Mouse (Mus musculus): ENCODE results near the gene Sgms2. TPM values are rescaled to one million over a fixed set of nuclear protein-coding genes. Genes with fewer than 3 reads are reported as not detected.
A peak's percentile ranks its signal among the peaks of the same experiment; 100 is the strongest.

The Sgms2 gene
- total RNA-seq, 2 experiments from 2014 or later = 4.3 to 6.0 TPM

DNA sequence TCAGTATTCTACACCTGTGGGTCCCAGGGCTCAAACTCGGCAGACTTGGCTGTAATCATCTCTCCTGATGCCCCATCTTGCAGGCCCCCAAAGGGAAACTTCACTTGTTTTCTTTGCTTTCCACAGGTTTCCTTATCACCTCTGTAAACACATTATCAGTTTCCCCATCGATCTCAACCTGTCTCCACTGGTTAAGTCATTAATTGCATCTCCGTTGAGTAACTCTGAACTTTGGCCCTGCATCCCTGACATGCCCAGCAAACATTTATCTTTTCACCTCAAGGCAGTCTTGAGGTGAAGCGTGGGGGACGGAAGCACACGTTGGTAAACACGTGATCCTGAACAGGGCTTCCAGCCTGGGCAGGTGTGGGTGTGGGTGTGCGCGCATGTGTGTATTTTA is 178.9 kb downstream of the Sgms2 start:
- no peak for DNase-seq (ENCODE audit: low spot score in 2 of 2)

GRCm38 (mm10) chr3:131310572-131310971 is 180.6 kb downstream of the Sgms2 start:
- DNase-seq (ENCODE audit: low spot score in 2 of 2) = no peak

GRCm38 (mm10) chr3:131307811-131308210 is 183.4 kb downstream of the Sgms2 start:
- no peak for DNase-seq (ENCODE audit: low spot score in 2 of 2)

DNA sequence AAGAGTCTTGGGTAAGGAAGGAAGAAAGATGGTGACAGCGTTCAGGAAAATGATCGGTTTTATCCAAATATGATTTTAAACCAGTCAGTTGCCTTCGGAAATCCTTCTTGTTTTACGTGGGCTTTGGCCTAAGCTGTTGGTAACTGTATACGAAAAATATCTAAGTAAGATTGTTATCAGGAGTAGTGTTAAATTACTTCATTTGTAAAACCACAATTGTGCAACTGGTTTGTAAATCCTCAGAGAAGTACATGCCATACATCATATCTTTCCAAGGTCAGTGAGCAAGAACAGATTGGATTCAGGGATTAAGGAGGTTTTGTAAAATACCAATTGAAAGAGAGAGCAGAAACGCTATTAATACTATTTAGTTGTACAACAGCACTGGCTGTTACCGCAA is 185.0 kb downstream of the Sgms2 start:
- DNase-seq (ENCODE audit: low spot score in 2 of 2) = no peak

- no peak for DNase-seq (ENCODE audit: low spot score in 2 of 2)
Measured at GRCm38 (mm10) chr3:131303320-131303714, 187.9 kb downstream of the Sgms2 start.

DNA sequence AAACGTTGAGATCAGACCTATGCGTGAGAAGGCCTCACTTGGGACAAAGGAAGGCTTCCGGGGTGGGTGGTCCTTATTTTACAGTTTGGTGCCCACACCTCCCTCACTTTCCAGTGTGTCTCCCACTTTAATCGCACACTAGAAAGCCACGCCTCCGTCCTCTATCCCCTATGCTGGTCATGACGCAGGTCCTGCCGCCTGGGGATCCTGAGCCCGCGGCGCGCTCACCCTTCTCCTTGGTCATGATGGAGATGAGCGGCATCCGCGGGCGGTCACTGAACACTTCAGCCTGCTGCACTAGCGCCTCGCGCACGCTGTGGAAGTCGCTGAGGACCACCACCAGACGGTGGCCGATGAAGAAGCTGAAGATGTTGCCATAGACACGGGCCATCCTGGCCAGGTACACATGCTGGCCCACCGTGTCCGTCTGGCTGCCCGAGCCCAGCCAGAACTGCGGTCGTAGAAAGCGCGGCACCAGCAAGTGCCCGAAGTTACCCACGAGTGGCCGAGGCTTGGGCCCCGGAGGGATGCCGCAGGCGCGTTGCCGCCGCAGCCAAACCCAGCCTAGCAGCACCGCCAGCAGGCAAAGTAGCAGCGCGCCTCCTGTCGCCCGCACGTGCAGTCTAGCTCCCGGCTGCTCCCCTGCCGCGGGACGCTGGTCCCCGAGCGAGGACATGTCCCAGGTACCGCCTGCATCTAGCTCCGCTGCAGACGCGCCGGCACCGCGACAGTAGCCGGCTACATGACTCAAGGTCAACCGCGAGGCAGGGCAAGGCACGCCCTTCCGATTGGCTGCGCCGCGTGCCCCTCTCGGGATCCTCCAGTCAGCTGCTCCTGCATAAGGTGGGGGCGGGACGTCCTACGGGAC is 188.5 kb downstream of the Sgms2 start, which contains the start of gene Cyp2u1:
Cyp2u1 (minus strand) TSS at position 776 of the 868 bp plus-strand sequence.
- peak; percentile 88 to 92 for DNase-seq (ENCODE audit: low spot score in 2 of 2)

DNA sequence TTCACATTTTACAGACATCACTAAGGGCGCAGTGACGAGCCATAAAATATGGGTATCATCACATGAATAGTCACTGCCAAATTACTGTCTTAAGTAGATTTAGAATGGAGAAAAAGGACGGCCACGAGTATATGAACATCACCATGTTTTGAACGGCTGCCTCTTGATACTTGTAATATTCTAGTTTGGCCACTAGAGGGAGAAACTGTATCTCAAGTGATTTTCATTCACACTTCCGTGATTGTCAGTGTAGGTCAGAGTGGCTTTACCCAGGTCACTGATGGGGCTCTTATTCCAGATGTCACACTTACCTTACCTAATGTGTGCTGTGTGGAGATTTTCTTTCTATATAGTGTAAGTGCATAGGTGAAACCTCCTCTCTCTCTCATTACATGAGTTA is 191.3 kb downstream of the Sgms2 start:
- peak in 1 of 2 experiments; percentile 42 for DNase-seq (ENCODE audit: low spot score in 2 of 2)

DNA sequence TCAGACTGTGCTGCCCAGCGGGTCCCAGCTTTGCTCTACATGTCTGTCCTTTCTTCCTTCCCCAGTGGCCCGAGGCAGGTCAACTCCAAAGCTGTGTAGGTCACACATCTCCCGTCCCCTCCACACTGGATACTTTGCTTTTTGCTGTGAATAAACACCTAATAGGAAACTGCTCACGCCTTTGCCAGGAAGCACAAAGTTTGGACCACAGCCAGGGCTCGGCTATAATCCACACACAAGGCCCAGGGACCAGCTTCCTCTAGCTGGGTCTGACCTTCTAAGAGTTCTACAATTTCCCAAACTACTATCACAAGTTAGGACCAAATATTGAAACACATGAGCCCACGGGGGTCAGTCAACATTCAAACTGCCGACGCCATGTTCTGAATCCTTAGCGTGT is 192.1 kb downstream of the Sgms2 start:
- DNase-seq (ENCODE audit: low spot score in 2 of 2) = no peak

DNA sequence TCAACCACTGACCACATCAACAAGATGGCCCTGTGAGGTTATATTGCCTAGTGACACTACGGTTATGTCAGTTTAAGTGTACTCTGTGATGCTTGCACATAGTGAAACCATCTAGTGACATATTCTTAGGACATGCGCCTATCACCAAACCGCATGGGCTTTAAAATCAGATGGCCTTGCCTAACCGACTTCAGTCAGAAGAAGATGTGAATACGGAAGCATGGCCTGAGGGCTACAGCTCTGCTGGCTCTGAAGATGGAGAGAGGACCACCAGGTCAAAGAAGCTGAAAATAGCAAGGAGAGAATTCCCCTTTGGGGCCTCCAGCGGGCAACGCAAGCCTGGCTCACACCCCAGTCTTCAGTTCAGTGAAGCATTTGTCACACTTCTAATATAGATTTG is 194.3 kb downstream of the Sgms2 start:
- no peak for DNase-seq (ENCODE audit: low spot score in 2 of 2)

DNA sequence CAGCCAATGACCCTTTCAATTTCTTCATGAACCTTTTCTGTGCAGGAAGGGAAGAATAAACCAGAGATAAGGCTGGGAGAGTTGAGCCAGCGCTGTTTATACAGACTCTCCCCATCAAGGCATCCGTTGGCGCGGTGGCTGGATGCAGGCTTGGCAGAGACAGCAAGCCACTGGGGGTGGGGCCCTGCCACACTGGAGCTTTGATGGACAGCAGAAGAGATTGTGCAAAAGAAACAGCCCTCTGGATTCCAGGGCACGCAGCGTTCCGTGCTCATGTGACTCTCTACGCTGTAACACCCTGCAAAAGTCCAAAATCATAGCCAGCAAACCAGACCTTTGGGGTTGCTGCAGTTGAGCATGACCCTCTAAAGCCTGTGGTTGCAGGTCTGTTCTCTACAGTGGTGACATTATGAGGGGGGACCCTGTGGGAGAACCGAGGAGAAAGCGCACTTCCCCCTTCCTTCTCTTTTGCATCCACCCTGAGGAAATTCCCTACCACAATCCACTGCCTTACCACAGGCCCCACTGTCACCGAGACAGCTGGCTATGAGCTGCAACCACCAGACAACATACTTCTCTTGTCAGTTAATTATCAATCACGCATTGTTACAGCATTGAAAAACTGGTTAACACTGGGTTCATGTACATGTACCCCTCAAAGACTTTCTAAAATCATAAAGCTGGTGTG is 195.6 kb downstream of the Sgms2 start:
- no peak for DNase-seq (ENCODE audit: low spot score in 2 of 2)

DNA sequence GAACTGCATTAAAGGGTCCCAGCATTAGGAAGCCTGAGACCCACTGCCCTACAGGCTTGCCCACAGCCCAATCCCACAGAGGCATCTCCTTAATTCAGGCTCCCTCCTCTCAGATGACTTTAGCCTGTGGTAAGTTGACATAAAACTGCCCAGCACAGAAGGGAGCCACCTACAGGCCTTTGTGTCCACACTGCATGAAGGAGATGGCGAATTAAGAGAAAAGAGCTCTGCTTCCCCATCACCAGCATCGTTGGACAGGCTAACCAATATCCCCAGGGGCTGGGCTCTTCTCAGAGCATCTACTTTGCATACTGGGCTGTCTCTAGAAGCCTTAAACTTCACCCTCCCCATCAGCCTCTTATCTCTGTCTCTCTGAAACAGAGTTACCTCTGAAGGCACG is 196.7 kb downstream of the Sgms2 start:
- DNase-seq (ENCODE audit: low spot score in 2 of 2) = no peak

DNA sequence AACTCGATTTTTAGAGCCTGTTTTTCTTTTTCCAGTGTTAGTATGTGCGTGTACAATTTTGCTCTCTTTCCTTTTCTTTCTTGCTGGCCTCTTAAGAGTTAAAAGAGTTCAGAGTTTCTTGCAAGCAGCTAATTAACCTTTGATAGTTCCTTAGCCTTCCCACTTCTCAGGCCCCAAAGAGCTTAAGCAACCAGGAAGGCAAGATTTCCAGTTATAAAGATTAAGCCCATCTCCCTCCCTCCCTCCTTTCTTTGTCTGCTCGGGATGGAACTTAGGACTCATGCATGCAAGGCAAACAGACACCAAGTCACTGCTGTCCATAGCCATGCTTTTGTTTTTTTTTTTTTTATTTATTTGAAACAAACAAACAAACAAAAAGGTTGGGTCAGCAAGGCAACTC is 198.3 kb downstream of the Sgms2 start:
- no peak for DNase-seq (ENCODE audit: low spot score in 2 of 2)

GRCm38 (mm10) chr3:131292349-131292748 is 198.9 kb downstream of the Sgms2 start:
- no peak for DNase-seq (ENCODE audit: low spot score in 2 of 2)

- no peak for DNase-seq (ENCODE audit: low spot score in 2 of 2)
Measured at GRCm38 (mm10) chr3:131291890-131292289, 199.3 kb downstream of the Sgms2 start.

GRCm38 (mm10) chr3:131274151-131274550 is 217.1 kb downstream of the Sgms2 start:
- DNase-seq (ENCODE audit: low spot score in 2 of 2) = no peak

GRCm38 (mm10) chr3:131272374-131273100 is 218.7 kb downstream of the Sgms2 start:
- DNase-seq (ENCODE audit: low spot score in 2 of 2) = no peak

- peak; percentile 80 to 81 for DNase-seq (ENCODE audit: low spot score in 2 of 2)
Measured at GRCm38 (mm10) chr3:131271559-131272373, 219.4 kb downstream of the Sgms2 start, which contains the start of gene Hadh. TSS of gene Hadh (minus strand) at chr3:131272101.

- no peak for DNase-seq (ENCODE audit: low spot score in 2 of 2)
Measured at GRCm38 (mm10) chr3:131271157-131271556, 220.1 kb downstream of the Sgms2 start.

DNA sequence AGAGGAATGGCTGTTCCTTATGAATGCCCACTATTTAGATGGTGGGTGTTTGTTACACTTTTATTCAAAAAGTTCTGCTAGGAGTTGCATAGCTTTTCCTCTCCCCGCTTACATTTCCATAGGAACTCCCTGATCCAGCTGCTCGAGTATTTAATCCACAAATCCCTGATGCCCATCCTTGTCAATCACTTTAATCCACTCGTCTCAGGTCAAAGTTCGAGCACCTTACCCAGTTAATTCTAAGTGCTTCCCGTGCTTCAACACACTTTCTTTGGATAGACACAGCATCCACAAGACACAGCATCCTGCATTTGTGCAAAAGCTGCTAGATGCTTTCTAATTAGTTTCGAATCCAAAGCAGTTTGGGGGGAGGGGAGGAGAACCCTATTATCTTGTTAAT is 220.8 kb downstream of the Sgms2 start:
- DNase-seq (ENCODE audit: low spot score in 2 of 2) = no peak

Measured in layer of hippocampus, postnatal 14 days (tissue).